Mouse (Mus musculus) CH12.LX (cell line): ENCODE results near the gene Tpk1. TPM values are rescaled to one million over a fixed set of nuclear protein-coding genes. Genes with fewer than 3 reads are reported as not detected.
A peak's percentile ranks its signal among the peaks of the same experiment; 100 is the strongest.

Source experiments
- DNase-seq: peaks from one replicate; pipeline ENCODE4 v3.0.0-alpha.2; 2013; ENCODE audit errors: extremely low read depth
- H3K27ac ChIP-seq: 2 replicates; pipeline ENCODE4 v1.5.1; 2012; ENCODE audit warnings: low read depth, mild to moderate bottlenecking, control low read depth, moderate library complexity; ENCODE audit not compliant: insufficient read depth
- H3K27me3 ChIP-seq: replicated peaks from 2 replicates; pipeline ENCODE3; 2012; ENCODE audit warnings: inconsistent platforms
- H3K36me3 ChIP-seq, 2 experiments: replicated peaks in 1 of 2; 2 replicates each; pipeline versions ENCODE3 to v1.6.1; 2012; ENCODE audit warnings: inconsistent platforms in 1 of 2, low read length in 1 of 2, mild to moderate bottlenecking in 1 of 2, mixed read lengths in 1 of 2, moderate library complexity in 1 of 2; ENCODE audit not compliant: control insufficient read depth in 1 of 2, insufficient read depth in 1 of 2
- H3K4me1 ChIP-seq, 2 experiments: 2 replicates each; pipeline ENCODE4 v1.6.1; 2012; ENCODE audit warnings: inconsistent platforms in 1 of 2, moderate library complexity in 1 of 2; ENCODE audit not compliant: insufficient read depth in 2 of 2, control insufficient read depth in 1 of 2
- H3K4me2 ChIP-seq: 2 replicates; pipeline ENCODE4 v1.6.1; 2012; ENCODE audit warnings: low read depth, mild to moderate bottlenecking, control low read depth; ENCODE audit not compliant: poor library complexity, insufficient read depth, severe bottlenecking
- H3K4me3 ChIP-seq, 3 experiments: fragments of 150-350 bp in 1 of 3; sonication (generic) in 1 of 3; replicated peaks in 1 of 3; 2 replicates each; pipeline versions ENCODE3 to v1.5.1; 2011 to 2012; ENCODE audit warnings: low read depth in 2 of 3, low read length in 2 of 3, mild to moderate bottlenecking in 2 of 3, moderate library complexity in 2 of 3, control low read depth in 1 of 3, improper control_type of control experiment in 1 of 3, inconsistent platforms in 1 of 3, mixed read lengths in 1 of 3; ENCODE audit not compliant: poor library complexity in 1 of 3
- H3K79me2 ChIP-seq: replicated peaks from 2 replicates; pipeline ENCODE4 v1.6.1; 2012; ENCODE audit warnings: mild to moderate bottlenecking, moderate library complexity; ENCODE audit not compliant: control insufficient read depth, poor library complexity, insufficient read depth, severe bottlenecking; ENCODE audit errors: extremely low read depth
- H3K9ac ChIP-seq: 2 replicates; pipeline ENCODE4 v1.6.1; 2012; ENCODE audit warnings: low read depth, mild to moderate bottlenecking, control low read depth, moderate library complexity; ENCODE audit not compliant: insufficient read depth
- H3K9me3 ChIP-seq: replicated peaks from 2 replicates; pipeline ENCODE3; 2012; ENCODE audit warnings: low read length, inconsistent platforms, mixed read lengths
- CHD1 ChIP-seq: IDR thresholded peaks from 2 replicates; pipeline ENCODE4 v1.6.1; 2012; ENCODE audit warnings: low read depth, low read length, improper control_type of control experiment, inconsistent platforms
- ETS1 ChIP-seq: conservative IDR thresholded peaks from 2 replicates; pipeline ENCODE4 v1.6.1; 2012; ENCODE audit warnings: low read depth, mild to moderate bottlenecking, inconsistent platforms, low read length, improper control_type of control experiment, moderate library complexity
- MAFK ChIP-seq: IDR thresholded peaks from 2 replicates; pipeline ENCODE4 v1.6.1; 2011; ENCODE audit warnings: low read length, improper control_type of control experiment; ENCODE audit not compliant: insufficient replicate concordance
- MXI1 ChIP-seq: IDR thresholded peaks from 2 replicates; pipeline ENCODE4 v1.6.1; 2011; ENCODE audit warnings: mild to moderate bottlenecking, low read depth, low read length, improper control_type of control experiment
- NRF1 ChIP-seq: IDR thresholded peaks from 2 replicates; pipeline ENCODE4 v1.6.1; 2014; ENCODE audit warnings: low read depth, mild to moderate bottlenecking, inconsistent platforms, low read length, improper control_type of control experiment, moderate library complexity
- POLR2A ChIP-seq: IDR thresholded peaks from 2 replicates; pipeline ENCODE4 v1.6.1; 2011; ENCODE audit warnings: low read depth, mild to moderate bottlenecking, improper control_type of control experiment, low read length
- POLR2AphosphoS2 ChIP-seq: IDR thresholded peaks from 2 replicates; pipeline ENCODE4 v1.6.1; 2011; ENCODE audit warnings: low read depth, low read length, improper control_type of control experiment
- SMC3 ChIP-seq: IDR thresholded peaks from 2 replicates; pipeline ENCODE4 v1.6.1; 2011; ENCODE audit warnings: low read depth, low read length, improper control_type of control experiment
- USF1 ChIP-seq: IDR thresholded peaks from 2 replicates; pipeline ENCODE4 v1.6.1; 2014; ENCODE audit warnings: low read depth, mild to moderate bottlenecking, inconsistent platforms, low read length, improper control_type of control experiment
- USF2 ChIP-seq: conservative IDR thresholded peaks from 2 replicates; pipeline ENCODE4 v1.6.1; 2011; ENCODE audit warnings: low read depth, low read length, improper control_type of control experiment
- ZKSCAN1 ChIP-seq: IDR thresholded peaks from 2 replicates; pipeline ENCODE4 v1.6.1; 2012; ENCODE audit warnings: low read depth, inconsistent platforms, low read length, improper control_type of control experiment, borderline replicate concordance
- ZMIZ1 ChIP-seq: IDR thresholded peaks from 2 replicates; pipeline ENCODE4 v1.6.1; 2012; ENCODE audit warnings: low read depth, mild to moderate bottlenecking, inconsistent platforms, low read length, improper control_type of control experiment
- ZNF384 ChIP-seq: IDR thresholded peaks from 2 replicates; pipeline ENCODE4 v1.6.1; 2012; ENCODE audit warnings: low read depth, low read length, improper control_type of control experiment, inconsistent platforms
- dilution Hi-C: fragments of 300-500 bp; cut with MboI; formaldehyde crosslinking; loops from 2 replicates; pipeline ENCODE4 v1.14.3; 2020; ENCODE audit warnings: low sequenced_read_pairs; ENCODE audit not compliant: extremely low pct_unique_long_range_greater_than_20kb, extremely low pct_ligation_motif_present
- in situ Hi-C: fragments of 300-500 bp; cut with MboI; formaldehyde crosslinking; loops from 3 replicates; pipeline ENCODE4 v1.14.3; 2019; ENCODE audit warnings: low sequenced_read_pairs, low pct_ligation_motif_present, low pct_unique_long_range_greater_than_20kb, mixed read lengths
- polyA plus RNA-seq: library from polyadenylated mRNA; unstranded; fragments of >175 nt; gene quantifications from 2 replicates; pipeline ENCODE4 v1.2.1, GENCODE M21; 2012; ENCODE audit warnings: low read depth; ENCODE audit not compliant: insufficient read length
- total RNA-seq, 2 experiments: library from RNA; depleted of rRNA; stranded (reverse); fragments of 300-350 nt in 1 of 2; fragments of >200 nt in 1 of 2; gene quantifications; 2 replicates each; pipeline ENCODE4 v1.2.3; 2012 to 2014

Gene Tpk1
- total and polyA plus RNA-seq, 3 experiments = 3.9 to 6.3 (median 4.8) TPM

DNA sequence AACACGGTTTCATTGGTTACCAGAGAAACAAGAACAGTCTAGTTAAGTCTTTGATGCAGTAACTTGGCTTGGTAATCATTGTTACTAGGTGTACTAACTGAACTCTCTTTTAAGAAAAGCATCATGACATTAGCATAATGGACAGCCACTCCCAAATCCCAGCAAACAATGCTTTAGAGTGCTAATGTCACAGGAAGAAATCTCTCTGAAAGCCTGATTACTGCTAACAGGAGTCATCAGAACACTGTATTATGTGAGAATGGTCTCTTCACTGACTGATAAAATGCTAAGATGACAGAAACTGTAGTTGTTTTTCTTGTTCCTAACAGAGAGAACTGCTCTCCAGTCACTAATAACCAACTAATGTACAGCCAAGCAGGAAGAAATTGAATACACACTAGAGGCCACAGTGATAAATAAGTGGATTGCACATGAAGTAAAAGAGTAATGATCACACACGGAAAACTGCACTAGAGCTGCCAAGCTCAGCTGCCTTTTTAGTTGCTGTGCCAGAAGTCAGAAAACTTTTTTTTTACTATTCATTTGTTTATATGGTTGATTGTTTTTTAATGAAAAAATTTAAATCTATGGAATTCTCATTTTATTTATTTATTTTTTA, 128.7 kb downstream of the Tpk1 start:
- TF ChIP-seq ZMIZ1 = no peak
- TF ChIP-seq SMC3 = no peak
- TF ChIP-seq MAFK = no peak
- no peak for TF ChIP-seq USF1
- no peak for TF ChIP-seq NRF1
- no peak for TF ChIP-seq ZKSCAN1
- no peak for TF ChIP-seq USF2
- no peak for TF ChIP-seq POLR2AphosphoS2
- TF ChIP-seq POLR2A = no peak
- TF ChIP-seq MXI1 = no peak
- no peak for TF ChIP-seq CHD1
- TF ChIP-seq, all 38 proteins: peak for 0
- H3K27me3 ChIP-seq = no peaks in the 10 kb centered on the region
- H3K79me2 ChIP-seq = no peaks in the 10 kb centered on the region
- no peak overlapping the region for H3K9ac ChIP-seq
- peaks cover 0 to 5% of the 10 kb centered on the region in 2 experiments; a peak in 1 of 4 replicates for H3K4me1 ChIP-seq
- DNase-seq = no peak
- no peak overlapping the region for H3K27ac ChIP-seq
- no peak overlapping the region for H3K4me2 ChIP-seq
- H3K9me3 ChIP-seq = no peaks in the 10 kb centered on the region
- H3K36me3 ChIP-seq = no peaks in the 10 kb centered on the region
- H3K4me3 ChIP-seq = no peak overlapping the region
- in situ Hi-C loops = no loop called here
- dilution Hi-C loops = no loop called here

- no peak for TF ChIP-seq USF1
- no peak for TF ChIP-seq ZMIZ1
- peak; percentile 88 for TF ChIP-seq MAFK
- H3K4me3 ChIP-seq = no peak overlapping the region
- H3K4me1 ChIP-seq = peaks cover 0 to 5% of the 10 kb centered on the region in 2 experiments; a peak in 1 of 4 replicates
- dilution Hi-C loops (no loop called here), in situ Hi-C loops (no loop called here)
- H3K9ac ChIP-seq = no peak overlapping the region
- no peak overlapping the region for H3K4me2 ChIP-seq
- no peaks in the 10 kb centered on the region for H3K36me3 ChIP-seq
- no peaks in the 10 kb centered on the region for H3K27me3 ChIP-seq
- DNase-seq = no peak
- H3K79me2 ChIP-seq = no peaks in the 10 kb centered on the region
- H3K9me3 ChIP-seq = no peaks in the 10 kb centered on the region
- no peak overlapping the region for H3K27ac ChIP-seq
Measured at GRCm38 (mm10) chr6:43535459-43535858, 130.6 kb downstream of the Tpk1 start.

GRCm38 (mm10) chr6:43533323-43533722, 132.8 kb downstream of the Tpk1 start:
- Histone ChIP-seq H3K27ac (no peak overlapping the region), H3K79me2 (no peaks in the 10 kb centered on the region), H3K9ac (no peak overlapping the region), H3K36me3 (no peaks in the 10 kb centered on the region), H3K4me2 (no peak overlapping the region), H3K4me1 (peaks cover 0 to 5% of the 10 kb centered on the region in 2 experiments; a peak in 1 of 4 replicates), H3K27me3 (no peaks in the 10 kb centered on the region), H3K4me3 (no peak overlapping the region), H3K9me3 (no peaks in the 10 kb centered on the region)
- in situ Hi-C loops (no loop called here), dilution Hi-C loops (no loop called here)
- no peak for DNase-seq
- TF ChIP-seq ZKSCAN1 (no peak), USF2 (no peak), ETS1 (no peak), ZMIZ1 (no peak), ZNF384 (no peak)
